Mouse (Mus musculus) bone marrow macrophage, adult 2 months (primary cell): ENCODE data around the gene Crygn.

Experiments
- CTCF ChIP-seq: IDR thresholded peaks from 2 replicates; pipeline ENCODE4 v1.5.1; 2012; ENCODE audit warnings: low read depth, mild to moderate bottlenecking, low read length, moderate library complexity
- POLR2A ChIP-seq: IDR thresholded peaks from 2 replicates; pipeline ENCODE4 v1.6.1; 2012; ENCODE audit warnings: mild to moderate bottlenecking, low read depth, low read length, borderline replicate concordance

GRCm38 (mm10) chr5:24778843-24779140 is 21.0 kb upstream of the Crygn start:
- TF ChIP-seq CTCF (no peak), POLR2A (no peak)
